9 mouse cellular contexts compared by ENCODE assay signal in genomic region chr7:36095258-36096130, GRCm38 (mm10).
DNase-seq lines count a peak whose midpoint lies in the region; ATAC-seq and TF ChIP-seq lines count a peak whose summit lies in the region.
"Had no signal": no experiment of that assay in that cellular context is flagged by ENCODE, and none has a peak within 500 bp of the region (broad histone marks: within the 10 kb centered on the region; RNA-seq: fewer than 3 reads in every experiment).

No protein-coding gene starts in this region.

- H3K4me3 ChIP-seq in hindbrain, embryonic 11.5 days (ENCODE audit: low read depth, low read length) = no peak overlapping the region
- no peak overlapping the region for H3K4me3 ChIP-seq in hindbrain, embryonic 13.5 days
- H3K4me3 ChIP-seq in kidney, embryonic 14.5 days (ENCODE audit: low read length) = no peak overlapping the region
- no peak overlapping the region for H3K4me3 ChIP-seq in lung, embryonic 15.5 days
- H3K4me3 ChIP-seq in forebrain, postnatal 0 days (ENCODE audit: low read depth, low read length) = no peak overlapping the region

- no peak overlapping the region for H3K4me2 ChIP-seq in hindbrain, embryonic 11.5 days (replicated peaks; ENCODE audit: low read depth, low read length)
- H3K4me2 ChIP-seq in hindbrain, embryonic 13.5 days = no peak overlapping the region
- H3K4me2 ChIP-seq in kidney, embryonic 14.5 days (replicated peaks; ENCODE audit: low read depth, low read length) = no peak overlapping the region
- no peak overlapping the region for H3K4me2 ChIP-seq in lung, embryonic 15.5 days
- H3K4me2 ChIP-seq in forebrain, postnatal 0 days (ENCODE audit: low read depth) = no peak overlapping the region

- DNase-seq in hindbrain, embryonic 11.5 days (ENCODE audit: low spot score) = peak; percentile 10
- DNase-seq in embryo, embryonic 11 days = peak; percentile 53
- no peak for DNase-seq in MN1 (ENCODE audit: low spot score)
- no peak for DNase-seq in forebrain, postnatal 0 days
- DNase-seq: midbrain, embryonic 14.5 days had no signal

- no peak for ATAC-seq in hindbrain, embryonic 11.5 days (ENCODE audit: low FRiP score)
- ATAC-seq in hindbrain, embryonic 13.5 days (ENCODE audit: low FRiP score) = no peak
- peak; percentile 96 for ATAC-seq in kidney, embryonic 14.5 days (ENCODE audit: low FRiP score, low TSS enrichment)
- peak; percentile 85 for ATAC-seq in lung, embryonic 15.5 days (ENCODE audit: borderline replicate concordance, extremely low read depth, low FRiP score, low TSS enrichment)
- ATAC-seq in monocyte, adult 5-6 weeks (replicated peaks; ENCODE audit: insufficient number of reproducible peaks, low FRiP score, low TSS enrichment, poor library complexity, severe bottlenecking) = no peak
- ATAC-seq in forebrain, postnatal 0 days = no peak

- no peak for TF ChIP-seq CTCF in forebrain, postnatal 0 days (IDR thresholded peaks at IDR 0.05; ENCODE audit: low read depth)

- no peak overlapping the region for H3K27ac ChIP-seq in hindbrain, embryonic 11.5 days (ENCODE audit: low read depth, low read length)
- H3K27ac ChIP-seq in hindbrain, embryonic 13.5 days = no peak overlapping the region
- H3K27ac ChIP-seq in kidney, embryonic 14.5 days (ENCODE audit: low read depth, low read length) = peak overlapping the region; percentile 87
- peak overlapping the region; percentile 73 for H3K27ac ChIP-seq in lung, embryonic 15.5 days
- no peak overlapping the region for H3K27ac ChIP-seq in forebrain, postnatal 0 days (ENCODE audit: low read depth, low read length)

- H3K9me3 ChIP-seq in hindbrain, embryonic 11.5 days (ENCODE audit: control insufficient read depth, low read length) = no peaks in the 10 kb centered on the region
- H3K9me3 ChIP-seq in hindbrain, embryonic 13.5 days = no peaks in the 10 kb centered on the region
- H3K9me3 ChIP-seq in kidney, embryonic 14.5 days (ENCODE audit: control insufficient read depth, low read length) = no peaks in the 10 kb centered on the region
- no peaks in the 10 kb centered on the region for H3K9me3 ChIP-seq in lung, embryonic 15.5 days
- H3K9me3 ChIP-seq in forebrain, postnatal 0 days (ENCODE audit: low read length) = no peaks in the 10 kb centered on the region

- 70% methylated on average over 20 of the region's 20 CpGs for WGBS in hindbrain, embryonic 11.5 days
- WGBS in hindbrain, embryonic 13.5 days = 77% methylated on average over 20 of the region's 20 CpGs
- 12% methylated on average over 20 of the region's 20 CpGs for WGBS in kidney, embryonic 14.5 days
- 23% methylated on average over 20 of the region's 20 CpGs for WGBS in lung, embryonic 15.5 days
- 83% methylated on average over 20 of the region's 20 CpGs for whole genome bisulfite sequencing in forebrain, postnatal 0 days

- no peak overlapping the region for H3K9ac ChIP-seq in hindbrain, embryonic 11.5 days (ENCODE audit: low read depth, low read length)
- no peak overlapping the region for H3K9ac ChIP-seq in hindbrain, embryonic 13.5 days
- H3K9ac ChIP-seq in kidney, embryonic 14.5 days (ENCODE audit: low read depth, low read length) = no peak overlapping the region
- H3K9ac ChIP-seq in lung, embryonic 15.5 days = no peak overlapping the region
- H3K9ac ChIP-seq in forebrain, postnatal 0 days = no peak overlapping the region

- H3K4me1 ChIP-seq in hindbrain, embryonic 11.5 days (replicated peaks; ENCODE audit: control insufficient read depth, insufficient read depth, low read length) = no peaks in the 10 kb centered on the region
- H3K4me1 ChIP-seq in hindbrain, embryonic 13.5 days (replicated peaks) = peaks cover under 1% of the 10 kb centered on the region; the same call in 1 of the 2 replicates
- H3K4me1 ChIP-seq in kidney, embryonic 14.5 days (ENCODE audit: control insufficient read depth, insufficient read depth, low read length) = peaks cover 8% of the 10 kb centered on the region; the same call in 1 of the 2 replicates
- H3K4me1 ChIP-seq in lung, embryonic 15.5 days = peaks cover 30% of the 10 kb centered on the region
- H3K4me1 ChIP-seq in forebrain, postnatal 0 days (ENCODE audit: insufficient read depth) = no peaks in the 10 kb centered on the region

- H3K36me3 ChIP-seq in hindbrain, embryonic 11.5 days (ENCODE audit: control insufficient read depth, insufficient read depth, low read length) = no peaks in the 10 kb centered on the region
- no peaks in the 10 kb centered on the region for H3K36me3 ChIP-seq in hindbrain, embryonic 13.5 days
- H3K36me3 ChIP-seq in kidney, embryonic 14.5 days (ENCODE audit: control insufficient read depth, insufficient read depth, low read length) = no peaks in the 10 kb centered on the region
- H3K36me3 ChIP-seq in lung, embryonic 15.5 days = no peaks in the 10 kb centered on the region
- H3K36me3 ChIP-seq in forebrain, postnatal 0 days (ENCODE audit: insufficient read depth) = no peaks in the 10 kb centered on the region

- no peaks in the 10 kb centered on the region for H3K27me3 ChIP-seq in hindbrain, embryonic 11.5 days (ENCODE audit: control insufficient read depth, insufficient read depth, low read length)
- no peaks in the 10 kb centered on the region for H3K27me3 ChIP-seq in hindbrain, embryonic 13.5 days
- no peaks in the 10 kb centered on the region for H3K27me3 ChIP-seq in kidney, embryonic 14.5 days (ENCODE audit: control insufficient read depth, insufficient read depth, low read length)
- H3K27me3 ChIP-seq in lung, embryonic 15.5 days = no peaks in the 10 kb centered on the region
- H3K27me3 ChIP-seq in forebrain, postnatal 0 days (ENCODE audit: insufficient read depth, low read length) = no peaks in the 10 kb centered on the region

Comparison
In these comparisons a context has a peak if more than half of its experiments do, and no peak if none do; other contexts are left out.
1. ATAC-seq: peak in kidney, embryonic 14.5 days (single experiment) and lung, embryonic 15.5 days (single experiment); none in hindbrain, embryonic 11.5 days (single experiment), hindbrain, embryonic 13.5 days (single experiment), monocyte, adult 5-6 weeks (single experiment) and forebrain, postnatal 0 days (single experiment).
2. DNase-seq: peak in hindbrain, embryonic 11.5 days (single experiment) and embryo, embryonic 11 days (single experiment); none in MN1 (single experiment) and forebrain, postnatal 0 days (single experiment).
3. H3K27ac ChIP-seq: peak in kidney, embryonic 14.5 days (single experiment) and lung, embryonic 15.5 days (single experiment); none in hindbrain, embryonic 11.5 days (single experiment), hindbrain, embryonic 13.5 days (single experiment) and forebrain, postnatal 0 days (single experiment).